Mouse (Mus musculus) stomach, postnatal 0 days (tissue): ENCODE data around the gene Pgp. TPM values are rescaled to one million over a fixed set of nuclear protein-coding genes. Genes with fewer than 3 reads are reported as not detected.

ENCODE experiments used
- ATAC-seq: fragments of 200-750 bp; cut with Nextera tagmentation; 2 replicates; pipeline ENCODE4 v1.8.0; 2017; ENCODE audit not compliant: low FRiP score, low TSS enrichment
- DNase-seq: peaks from one replicate; pipeline ENCODE4 v3.0.0-alpha.2; 2016; ENCODE audit warnings: low spot score
- H3K27ac ChIP-seq: fragments of 300-500 bp; sonication (generic); replicated peaks from 2 replicates; pipeline ENCODE4 v1.5.1; 2014; ENCODE audit warnings: mild to moderate bottlenecking, control low read depth
- H3K27me3 ChIP-seq: fragments of 300-500 bp; sonication (generic); 2 replicates; pipeline ENCODE4 v1.6.1; 2014; ENCODE audit warnings: low read length; ENCODE audit not compliant: control insufficient read depth, insufficient read depth
- H3K36me3 ChIP-seq: fragments of 300-500 bp; sonication (generic); 2 replicates; pipeline ENCODE4 v1.6.1; 2014; ENCODE audit warnings: low read length, mixed read lengths; ENCODE audit not compliant: control insufficient read depth, insufficient read depth
- H3K4me1 ChIP-seq: fragments of 300-500 bp; sonication (generic); replicated peaks from 2 replicates; pipeline ENCODE4 v1.6.1; 2014; ENCODE audit warnings: antibody characterized with exemption; ENCODE audit not compliant: control insufficient read depth, insufficient read depth
- H3K4me2 ChIP-seq: fragments of 300-500 bp; sonication (generic); replicated peaks from 2 replicates; pipeline ENCODE4 v1.6.1; 2014; ENCODE audit warnings: low read depth, mild to moderate bottlenecking, control low read depth, moderate library complexity
- H3K4me3 ChIP-seq: fragments of 300-500 bp; sonication (generic); 2 replicates; pipeline ENCODE4 v1.5.1; 2014; ENCODE audit warnings: low read depth, low read length, control low read depth
- H3K9ac ChIP-seq: fragments of 300-500 bp; sonication (generic); 2 replicates; pipeline ENCODE4 v1.6.1; 2014; ENCODE audit warnings: mild to moderate bottlenecking, low read length, control low read depth, mixed read lengths
- H3K9me3 ChIP-seq: fragments of 300-500 bp; sonication (generic); 2 replicates; pipeline ENCODE4 v1.6.1; 2016; ENCODE audit warnings: low read length; ENCODE audit not compliant: control insufficient read depth
- CTCF ChIP-seq: IDR thresholded peaks from 2 replicates; pipeline ENCODE4 v1.5.1; 2016; ENCODE audit warnings: antibody characterized with exemption, low read depth, mild to moderate bottlenecking, moderate library complexity
- EP300 ChIP-seq: optimal IDR thresholded peaks from 2 replicates; pipeline ENCODE3; 2016; ENCODE audit warnings: antibody characterized with exemption
- WGBS: fragments of 180-500 bp; shearing (Covaris S2); extraction: QIAGEN DNeasy Blood & Tissue Kit; methylation state at CpG from one replicate; pipeline ENCODE4 v1.1.7; 2014; 5-methylcytosine and 5-hydroxymethylcytosine counted together
- polyA plus RNA-seq: library from polyadenylated mRNA; unstranded; fragments of >200 nt; fragmentation: Nextera tagmentation; extraction: Ambion mirVana; gene quantifications from 2 replicates; pipeline ENCODE4 v1.2.1, GENCODE M21; 2015

Pgp gene
- polyA plus RNA-seq, 1 experiment from 2014 or later, result 48.9 TPM

GRCm38 (mm10) chr17:24463374-24464133 lies 6.6 kb upstream of the Pgp start:
- H3K9me3 ChIP-seq, result no peaks in the 10 kb centered on the region
- DNase-seq, result no peak
- peak; percentile 47; the same call in 1 of the 2 replicates for ATAC-seq
- H3K27ac ChIP-seq, result no peak overlapping the region
- 53% methylated on average over 6 of the region's 6 CpGs for WGBS
- no peaks in the 10 kb centered on the region for H3K27me3 ChIP-seq
- H3K4me1 ChIP-seq, result no peaks in the 10 kb centered on the region
- TF ChIP-seq CTCF (peak; percentile 27), EP300 (no peak)
- no peak overlapping the region for H3K4me2 ChIP-seq
- no peak overlapping the region for H3K4me3 ChIP-seq
- H3K9ac ChIP-seq, result no peak overlapping the region
- H3K36me3 ChIP-seq, result no peaks in the 10 kb centered on the region

GRCm38 (mm10) chr17:24468636-24469246 lies 1.5 kb upstream of the Pgp start:
- no peaks in the 10 kb centered on the region for H3K36me3 ChIP-seq
- no peak overlapping the region for H3K4me3 ChIP-seq
- 0 out of 2 replicates have a peak, but pooled peaks cover 6% of the 10 kb centered on the region for H3K4me1 ChIP-seq
- H3K27me3 ChIP-seq, result no peaks in the 10 kb centered on the region
- no peak overlapping the region for H3K9ac ChIP-seq
- H3K9me3 ChIP-seq, result no peaks in the 10 kb centered on the region
- no peak overlapping the region for H3K4me2 ChIP-seq
- 91% methylated on average over 5 of the region's 5 CpGs for WGBS
- ATAC-seq (no peak), DNase-seq (no peak)
- no peak overlapping the region for H3K27ac ChIP-seq
- no peak for TF ChIP-seq EP300
- no peak for TF ChIP-seq CTCF

- Histone ChIP-seq H3K9me3 (no peaks in the 10 kb centered on the region), H3K4me3 (peak overlapping the region; percentile 78), H3K9ac (peak overlapping the region; percentile 87; the same call in 1 of the 2 replicates), H3K27ac (peak overlapping the region; percentile 75), H3K4me1 (0 out of 2 replicates have a peak, but pooled peaks cover 6% of the 10 kb centered on the region), H3K4me2 (peak overlapping the region; percentile 97), H3K27me3 (no peaks in the 10 kb centered on the region), H3K36me3 (0 out of 2 replicates have a peak, but pooled peaks cover 4% of the 10 kb centered on the region)
- ATAC-seq (no peak), DNase-seq (no peak)
- 15% methylated on average over 7 of the region's 7 CpGs for WGBS
- TF ChIP-seq CTCF, result no peak
- no peak for TF ChIP-seq EP300
Observed at GRCm38 (mm10) chr17:24469336-24469909, 769 bp upstream of the Pgp start.

GRCm38 (mm10) chr17:24470701-24471527 lies 722 bp downstream of the Pgp start:
- Histone ChIP-seq H3K27ac (peak overlapping the region; percentile 89), H3K36me3 (peaks cover 12% of the 10 kb centered on the region; the same call in 1 of the 2 replicates), H3K4me3 (peak overlapping the region; percentile 78), H3K4me1 (0 out of 2 replicates have a peak, but pooled peaks cover 6% of the 10 kb centered on the region), H3K9me3 (no peaks in the 10 kb centered on the region), H3K9ac (peak overlapping the region; percentile 87), H3K4me2 (peak overlapping the region; percentile 97), H3K27me3 (no peaks in the 10 kb centered on the region)
- 1% methylated on average over 66 of the region's 68 CpGs for WGBS
- TF ChIP-seq EP300 (no peak), CTCF (no peak; the same call in 1 of the 2 replicates)
- ATAC-seq (no peak; the same call in 1 of the 2 replicates), DNase-seq (peak; percentile 56)

GRCm38 (mm10) chr17:24472512-24472911 lies 2.3 kb downstream of the Pgp start:
- 54% methylated on average over 4 of the region's 4 CpGs for WGBS
- DNase-seq (peak; percentile 74), ATAC-seq (no peak)
- Histone ChIP-seq H3K36me3 (peaks cover 23% of the 10 kb centered on the region), H3K9me3 (no peaks in the 10 kb centered on the region), H3K27ac (peak overlapping the region; percentile 75), H3K4me1 (0 out of 2 replicates have a peak, but pooled peaks cover 6% of the 10 kb centered on the region), H3K4me3 (no peak overlapping the region), H3K9ac (no peak overlapping the region), H3K4me2 (0 out of 2 replicates have a peak overlapping the region, but pooled peaks have one; percentile 8), H3K27me3 (no peaks in the 10 kb centered on the region)
- TF ChIP-seq EP300 (no peak), CTCF (no peak)
